Mouse (Mus musculus) gastrocnemius, postnatal 14 days (tissue): Measurements from ENCODE around the gene Vmn1r130. TPM values are rescaled to one million over a fixed set of nuclear protein-coding genes. Genes with fewer than 3 reads are reported as not detected.
"Not testable (repeated sequence)": the region's sequence is repeated elsewhere in the genome, so short reads cannot be mapped to it uniquely, and the experiment has no call there.

Experiments
- DNase-seq: peaks from one replicate; pipeline ENCODE4 v3.0.0; 2021; ENCODE audit warnings: mixed read lengths
- intact Hi-C: fragments of 180-260 bp; cut with DNase I; formaldehyde crosslinking; loops from one replicate; pipeline ENCODE4 v1.15.1; 2025; ENCODE audit warnings: low total_unique reads
- long read RNA-seq, 2 experiments: library from polyadenylated mRNA; stranded (forward); transcript quantifications; one replicate each; pipeline ENCODE4 v2.0.0; 2021
- total RNA-seq, 2 experiments: library from RNA; stranded (reverse); gene quantifications; 2 replicates each; pipeline ENCODE4 v1.2.3; 2021

Vmn1r130 gene
- total RNA-seq, result not detected
- long read RNA-seq, experiment 1, result 0 reads
- long read RNA-seq, experiment 2, result 0 reads

DNA sequence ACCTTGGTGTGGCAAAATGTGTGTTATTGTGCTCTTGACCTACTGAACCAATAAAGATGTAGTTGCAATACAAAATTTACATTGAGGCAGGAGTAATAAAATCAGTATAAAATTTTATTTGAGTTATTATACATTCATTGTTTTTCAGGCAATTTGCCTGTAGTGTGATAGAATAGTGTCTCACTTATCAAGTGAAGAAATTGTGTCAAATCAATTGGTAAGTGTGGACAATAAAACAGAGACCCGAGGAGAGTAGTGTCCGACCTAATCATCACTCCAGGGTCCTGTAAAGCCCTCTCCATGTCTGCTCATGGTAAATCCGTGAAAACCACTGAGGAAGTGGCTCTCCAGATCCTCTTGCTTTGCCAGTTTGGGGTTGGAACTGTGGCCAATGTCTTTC lies at the start of gene Vmn1r130:
Gene Vmn1r130, plus strand, starts transcription at position 301 of the 400 bp plus-strand sequence.
- intact Hi-C loops, DNase-seq: not testable (repeated sequence)

DNA sequence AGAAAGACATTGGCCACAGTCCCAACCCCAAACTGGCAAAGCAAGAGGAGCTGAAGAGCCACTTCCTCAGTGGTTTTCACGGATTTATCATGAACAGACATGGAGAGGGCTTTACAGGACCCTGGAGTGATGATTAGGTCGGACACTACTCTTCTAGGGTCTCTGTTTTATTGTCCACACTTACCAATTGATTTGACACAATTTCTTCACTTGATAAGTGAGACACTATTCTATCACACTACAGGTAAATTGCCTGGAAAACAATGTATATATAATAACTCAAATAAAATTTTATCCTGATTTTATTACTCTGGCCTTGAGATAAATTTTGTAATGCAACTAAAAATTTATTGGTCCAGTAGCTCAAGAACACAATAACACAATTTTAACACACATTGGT lies 34.4 kb downstream of the Vmn1r130 start, which contains the start of gene Vmn1r131:
Gene Vmn1r131, minus strand, starts transcription at position 101 of the 400 bp plus-strand sequence.
- DNase-seq, intact Hi-C loops: not testable (repeated sequence)

Other genes with a start within 250 kb of the Vmn1r130 start
- not detected for gene Vmn1r125, start 239.6 kb upstream of the Vmn1r130 start, total RNA-seq
- gene Vmn1r126, start 210.3 kb upstream of the Vmn1r130 start, total RNA-seq, result not detected
- not detected for gene Vmn1r127, start 191.9 kb upstream of the Vmn1r130 start, total RNA-seq
- gene Vmn1r128, start 162.4 kb upstream of the Vmn1r130 start, total RNA-seq, result not detected
- gene Vmn1r129, start 150.5 kb upstream of the Vmn1r130 start, total RNA-seq, result not detected
- not detected for gene Gm6882, start 79.0 kb upstream of the Vmn1r130 start, total RNA-seq
- gene Vmn1r131, start 34.3 kb downstream of the Vmn1r130 start, total RNA-seq, result not detected
- gene Vmn1r132, start 102.3 kb downstream of the Vmn1r130 start, total RNA-seq, result not detected
- gene Gm4175, start 249.7 kb downstream of the Vmn1r130 start, total RNA-seq, result not detected